Mouse (Mus musculus) lung, embryonic 16.5 days (tissue): ENCODE data around the gene Dolk. TPM values are rescaled to one million over a fixed set of nuclear protein-coding genes. Genes with fewer than 3 reads are reported as not detected.

Source experiments
- ATAC-seq: fragments of 200-750 bp; cut with Nextera tagmentation; 2 replicates; pipeline ENCODE4 v1.8.0; 2017; ENCODE audit warnings: low read depth, mild to moderate bottlenecking, moderate library complexity
- H3K27ac ChIP-seq: fragments of 300-500 bp; sonication (generic); 2 replicates; pipeline ENCODE4 v1.5.1; 2014; ENCODE audit warnings: mild to moderate bottlenecking, control low read depth, low read length
- H3K27me3 ChIP-seq: fragments of 300-500 bp; sonication (generic); 2 replicates; pipeline ENCODE4 v1.6.1; 2014; ENCODE audit warnings: low read depth, low read length, mixed read lengths; ENCODE audit not compliant: control insufficient read depth, insufficient read depth
- H3K36me3 ChIP-seq: fragments of 300-500 bp; sonication (generic); 2 replicates; pipeline ENCODE4 v1.6.1; 2014; ENCODE audit warnings: low read length; ENCODE audit not compliant: control insufficient read depth, insufficient read depth
- H3K4me1 ChIP-seq: fragments of 300-500 bp; sonication (generic); replicated peaks from 2 replicates; pipeline ENCODE4 v1.6.1; 2014; ENCODE audit warnings: low read length, mixed read lengths; ENCODE audit not compliant: control insufficient read depth, insufficient read depth
- H3K4me2 ChIP-seq: fragments of 300-500 bp; sonication (generic); 2 replicates; pipeline ENCODE4 v1.6.1; 2014; ENCODE audit warnings: low read depth, low read length, control low read depth
- H3K4me3 ChIP-seq: fragments of 300-500 bp; sonication (generic); 2 replicates; pipeline ENCODE4 v1.5.1; 2014; ENCODE audit warnings: mild to moderate bottlenecking, low read length, control low read depth
- H3K9ac ChIP-seq: fragments of 300-500 bp; sonication (generic); 2 replicates; pipeline ENCODE4 v1.6.1; 2014; ENCODE audit warnings: low read length, control low read depth
- H3K9me3 ChIP-seq: fragments of 300-500 bp; sonication (generic); 2 replicates; pipeline ENCODE4 v1.6.1; 2016; ENCODE audit warnings: low read length; ENCODE audit not compliant: control insufficient read depth
- WGBS: fragments of 180-500 bp; shearing (Covaris S2); extraction: QIAGEN DNeasy Blood & Tissue Kit; methylation state at CpG from one replicate; pipeline ENCODE4 v1.1.7; 2014; 5-methylcytosine and 5-hydroxymethylcytosine counted together
- polyA plus RNA-seq: library from polyadenylated mRNA; unstranded; fragments of >200 nt; fragmentation: Nextera tagmentation; extraction: Ambion mirVana; gene quantifications from 2 replicates; pipeline ENCODE4 v1.2.1, GENCODE M21; 2015

The Dolk gene
- polyA plus RNA-seq, 1 experiment from 2014 or later = 30.3 TPM

- Histone ChIP-seq H3K9ac (peak overlapping the region; percentile 49; the same call in 1 of the 2 replicates), H3K36me3 (peaks cover 31% of the 10 kb centered on the region), H3K4me2 (no peak overlapping the region), H3K4me1 (peaks cover 43% of the 10 kb centered on the region), H3K4me3 (no peak overlapping the region), H3K9me3 (no peaks in the 10 kb centered on the region), H3K27me3 (no peaks in the 10 kb centered on the region), H3K27ac (peak overlapping the region; percentile 95)
- ATAC-seq = no peak
- WGBS = 49% methylated on average over 7 of the region's 7 CpGs
Observed at GRCm38 (mm10) chr2:30264671-30265519, 21.2 kb downstream of the Dolk start.

GRCm38 (mm10) chr2:30263811-30264210, 22.3 kb downstream of the Dolk start:
- Histone ChIP-seq H3K4me2 (no peak overlapping the region), H3K4me1 (peaks cover 41% of the 10 kb centered on the region), H3K9me3 (no peaks in the 10 kb centered on the region), H3K27me3 (no peaks in the 10 kb centered on the region), H3K36me3 (peaks cover 35% of the 10 kb centered on the region), H3K4me3 (no peak overlapping the region), H3K27ac (no peak overlapping the region), H3K9ac (no peak overlapping the region)
- WGBS = 89% methylated on average over 6 of the region's 6 CpGs
- ATAC-seq = no peak

- H3K27ac ChIP-seq = no peak overlapping the region; the same call in 1 of the 2 replicates
- no peaks in the 10 kb centered on the region for H3K9me3 ChIP-seq
- H3K4me2 ChIP-seq = no peak overlapping the region
- no peak overlapping the region for H3K4me3 ChIP-seq
- 0 out of 2 replicates have a peak, but pooled peaks have one; percentile 11 for ATAC-seq
- 24% methylated on average over 4 of the region's 4 CpGs for WGBS
- H3K27me3 ChIP-seq = no peaks in the 10 kb centered on the region
- H3K36me3 ChIP-seq = peaks cover 39% of the 10 kb centered on the region
- H3K4me1 ChIP-seq = peaks cover 45% of the 10 kb centered on the region
- no peak overlapping the region for H3K9ac ChIP-seq
Observed at GRCm38 (mm10) chr2:30262840-30263441, 23.2 kb downstream of the Dolk start.

- H3K4me2 ChIP-seq = no peak overlapping the region
- peaks cover 47% of the 10 kb centered on the region for H3K36me3 ChIP-seq
- WGBS = 91% methylated on average over 18 of the region's 18 CpGs
- H3K27ac ChIP-seq = peak overlapping the region; percentile 33; the same call in 1 of the 2 replicates
- no peaks in the 10 kb centered on the region for H3K27me3 ChIP-seq
- H3K9me3 ChIP-seq = no peaks in the 10 kb centered on the region
- no peak overlapping the region; the same call in 1 of the 2 replicates for H3K9ac ChIP-seq
- no peak for ATAC-seq
- peaks cover 46% of the 10 kb centered on the region for H3K4me1 ChIP-seq
- H3K4me3 ChIP-seq = no peak overlapping the region
Observed at GRCm38 (mm10) chr2:30261921-30262839, 24.0 kb downstream of the Dolk start.

- ATAC-seq = no peak
- Histone ChIP-seq H3K9me3 (no peaks in the 10 kb centered on the region), H3K4me3 (no peak overlapping the region), H3K4me2 (no peak overlapping the region), H3K36me3 (peaks cover 56% of the 10 kb centered on the region), H3K27ac (no peak overlapping the region), H3K9ac (no peak overlapping the region), H3K27me3 (no peaks in the 10 kb centered on the region), H3K4me1 (peaks cover 36% of the 10 kb centered on the region)
- WGBS = 85% methylated on average over 4 of the region's 4 CpGs
Observed at GRCm38 (mm10) chr2:30261064-30261736, 24.9 kb downstream of the Dolk start.

DNA sequence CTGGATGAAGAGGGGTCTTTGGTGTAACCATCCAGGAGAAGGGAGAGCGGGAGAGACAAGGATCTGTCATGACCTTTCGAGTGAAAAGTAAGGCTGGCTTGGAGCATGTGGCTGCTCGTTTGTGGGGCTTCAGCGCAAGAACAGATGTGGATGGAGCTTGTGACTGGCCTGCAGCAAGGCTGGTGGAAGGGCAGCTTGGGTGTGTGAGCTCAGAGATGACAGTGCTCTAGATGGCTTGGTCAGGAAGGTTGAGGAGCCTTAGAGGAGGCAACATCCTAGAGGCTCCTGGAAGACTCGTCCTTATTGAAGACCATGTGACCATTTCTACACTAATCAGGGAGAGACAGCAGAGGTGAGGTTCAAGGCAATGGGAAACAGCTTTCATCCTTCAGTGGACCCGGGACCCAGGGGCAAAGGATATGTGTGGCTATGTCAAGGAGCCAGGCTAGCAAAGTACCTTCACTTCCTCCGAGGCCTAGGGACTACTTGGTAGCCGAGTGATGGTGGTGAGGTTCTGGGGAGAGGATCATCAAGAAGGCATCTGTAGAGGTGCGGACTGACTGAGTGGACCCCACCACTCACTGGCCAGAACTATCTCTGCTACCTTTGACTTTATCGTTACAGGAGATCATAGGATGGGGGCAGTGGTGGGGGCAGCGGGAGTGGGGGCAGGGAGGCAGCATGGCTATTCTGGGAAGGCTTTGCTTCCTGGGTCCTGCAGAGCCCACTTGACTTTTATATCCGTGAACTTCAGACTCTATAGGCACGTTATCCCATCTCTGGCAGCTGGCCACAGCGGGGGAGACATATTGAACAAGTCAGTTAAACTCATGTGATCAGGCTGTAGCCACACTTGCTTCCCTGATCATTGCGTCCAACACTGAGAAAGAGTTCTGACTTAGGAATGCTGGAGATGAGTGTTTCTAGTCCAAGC, 26.7 kb downstream of the Dolk start:
- Histone ChIP-seq H3K9ac (no peak overlapping the region), H3K9me3 (no peaks in the 10 kb centered on the region), H3K4me1 (peaks cover 19% of the 10 kb centered on the region), H3K36me3 (peaks cover 69% of the 10 kb centered on the region), H3K4me2 (no peak overlapping the region), H3K4me3 (no peak overlapping the region), H3K27me3 (no peaks in the 10 kb centered on the region), H3K27ac (peak overlapping the region; percentile 63; the same call in 1 of the 2 replicates)
- ATAC-seq = no peak
- WGBS = 84% methylated on average over 15 of the region's 15 CpGs

GRCm38 (mm10) chr2:30258600-30258999, 27.5 kb downstream of the Dolk start:
- H3K4me1 ChIP-seq = peaks cover 15% of the 10 kb centered on the region
- H3K27ac ChIP-seq = peak overlapping the region; percentile 63; the same call in 1 of the 2 replicates
- no peaks in the 10 kb centered on the region for H3K9me3 ChIP-seq
- no peak overlapping the region for H3K4me2 ChIP-seq
- 0 out of 2 replicates have a peak overlapping the region, but pooled peaks have one; percentile 9 for H3K9ac ChIP-seq
- ATAC-seq = peak; percentile 58
- WGBS = 67% methylated on average over 4 of the region's 4 CpGs
- no peak overlapping the region for H3K4me3 ChIP-seq
- peaks cover 61% of the 10 kb centered on the region for H3K36me3 ChIP-seq
- no peaks in the 10 kb centered on the region for H3K27me3 ChIP-seq
